Mouse (Mus musculus) kidney, embryonic 16.5 days (tissue): ENCODE data around the gene Apobec4. TPM values are rescaled to one million over a fixed set of nuclear protein-coding genes. Genes with fewer than 3 reads are reported as not detected.
A peak's percentile ranks its signal among the peaks of the same experiment; 100 is the strongest.

Experiments
- ATAC-seq: fragments of 200-750 bp; cut with Nextera tagmentation; 2 replicates; pipeline ENCODE4 v1.8.0; 2017; ENCODE audit warnings: moderate TSS enrichment; ENCODE audit not compliant: low FRiP score, low TSS enrichment
- H3K27ac ChIP-seq: fragments of 300-500 bp; sonication (generic); 2 replicates; pipeline ENCODE4 v1.5.1; 2014; ENCODE audit warnings: low read length
- H3K27me3 ChIP-seq: fragments of 300-500 bp; sonication (generic); 2 replicates; pipeline ENCODE4 v1.6.1; 2014; ENCODE audit warnings: low read length, control low read depth, mixed read lengths; ENCODE audit not compliant: insufficient read depth
- H3K36me3 ChIP-seq: fragments of 300-500 bp; sonication (generic); 2 replicates; pipeline ENCODE4 v1.6.1; 2014; ENCODE audit warnings: low read length, control low read depth, mixed read lengths; ENCODE audit not compliant: insufficient read depth
- H3K4me1 ChIP-seq: fragments of 300-500 bp; sonication (generic); 2 replicates; pipeline ENCODE4 v1.6.1; 2014; ENCODE audit warnings: low read length, control low read depth, mixed read lengths; ENCODE audit not compliant: insufficient read depth
- H3K4me2 ChIP-seq: fragments of 300-500 bp; sonication (generic); replicated peaks from 2 replicates; pipeline ENCODE4 v1.6.1; 2014; ENCODE audit warnings: low read depth, low read length
- H3K4me3 ChIP-seq: fragments of 300-500 bp; sonication (generic); 2 replicates; pipeline ENCODE4 v1.5.1; 2014; ENCODE audit warnings: mild to moderate bottlenecking, low read length
- H3K9ac ChIP-seq: fragments of 300-500 bp; sonication (generic); replicated peaks from 2 replicates; pipeline ENCODE4 v1.6.1; 2014; ENCODE audit warnings: low read length
- H3K9me3 ChIP-seq: fragments of 300-500 bp; sonication (generic); 2 replicates; pipeline ENCODE4 v1.6.1; 2016; ENCODE audit warnings: low read length, control low read depth
- WGBS: fragments of 180-500 bp; shearing (Covaris S2); extraction: QIAGEN DNeasy Blood & Tissue Kit; methylation state at CpG from one replicate; pipeline ENCODE4 v1.1.7; 2014; 5-methylcytosine and 5-hydroxymethylcytosine counted together
- polyA plus RNA-seq: library from polyadenylated mRNA; unstranded; fragments of >200 nt; fragmentation: Nextera tagmentation; extraction: Ambion mirVana; gene quantifications from 2 replicates; pipeline ENCODE4 v1.2.1, GENCODE M21; 2015

The Apobec4 gene
- polyA plus RNA-seq, 1 experiment from 2014 or later = not detected

DNA sequence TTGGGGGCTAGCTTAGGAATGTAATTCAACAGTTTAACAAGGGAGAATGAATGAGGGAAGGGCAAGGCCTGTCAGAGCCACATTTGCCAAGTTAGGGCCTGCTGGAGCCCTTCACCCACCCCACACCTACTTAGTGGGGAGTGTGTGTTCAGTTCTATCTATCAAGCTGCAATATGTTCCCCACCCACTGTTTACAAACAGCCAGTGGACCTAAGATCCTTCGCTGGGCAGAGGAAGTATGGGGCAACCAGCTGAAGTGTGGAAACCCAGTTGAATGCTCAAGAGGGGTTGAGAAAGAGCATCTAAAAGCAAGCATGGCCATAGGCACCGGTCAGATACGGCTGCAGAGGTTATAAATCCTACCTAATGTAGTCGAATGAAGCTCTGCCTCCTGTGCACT lies 36.6 kb downstream of the Apobec4 start:
- no peak overlapping the region for H3K27ac ChIP-seq
- H3K9me3 ChIP-seq = no peaks in the 10 kb centered on the region
- WGBS = 87% methylated on average over 4 of the region's 4 CpGs
- no peak overlapping the region for H3K4me2 ChIP-seq
- H3K36me3 ChIP-seq = no peaks in the 10 kb centered on the region
- no peak overlapping the region for H3K9ac ChIP-seq
- H3K4me3 ChIP-seq = no peak overlapping the region
- H3K4me1 ChIP-seq = peaks cover 18% of the 10 kb centered on the region
- no peaks in the 10 kb centered on the region for H3K27me3 ChIP-seq
- ATAC-seq = no peak

- WGBS = 50% methylated on average over 4 of the region's 4 CpGs
Measured at GRCm38 (mm10) chr1:152788121-152788660, 37.8 kb downstream of the Apobec4 start.

GRCm38 (mm10) chr1:152790254-152790653 lies 39.9 kb downstream of the Apobec4 start:
- no peak overlapping the region for H3K4me3 ChIP-seq
- H3K4me1 ChIP-seq = peaks cover 16% of the 10 kb centered on the region
- ATAC-seq = peak; percentile 72
- H3K4me2 ChIP-seq = peak overlapping the region; percentile 41
- peak overlapping the region; percentile 67 for H3K27ac ChIP-seq
- H3K9me3 ChIP-seq = no peaks in the 10 kb centered on the region
- H3K9ac ChIP-seq = no peak overlapping the region
- H3K27me3 ChIP-seq = no peaks in the 10 kb centered on the region
- 11% methylated on average over 12 of the region's 12 CpGs for WGBS
- no peaks in the 10 kb centered on the region for H3K36me3 ChIP-seq

More at GRCm38 (mm10) chr1:152788121-152788660, 37.8 kb downstream of the Apobec4 start:
- H3K4me1 ChIP-seq = peaks cover 18% of the 10 kb centered on the region
- H3K4me3 ChIP-seq = no peak overlapping the region
- no peaks in the 10 kb centered on the region for H3K9me3 ChIP-seq
- H3K9ac ChIP-seq = no peak overlapping the region
- no peak overlapping the region for H3K4me2 ChIP-seq
- no peak overlapping the region for H3K27ac ChIP-seq
- ATAC-seq = no peak
- H3K27me3 ChIP-seq = no peaks in the 10 kb centered on the region
- H3K36me3 ChIP-seq = no peaks in the 10 kb centered on the region

DNA sequence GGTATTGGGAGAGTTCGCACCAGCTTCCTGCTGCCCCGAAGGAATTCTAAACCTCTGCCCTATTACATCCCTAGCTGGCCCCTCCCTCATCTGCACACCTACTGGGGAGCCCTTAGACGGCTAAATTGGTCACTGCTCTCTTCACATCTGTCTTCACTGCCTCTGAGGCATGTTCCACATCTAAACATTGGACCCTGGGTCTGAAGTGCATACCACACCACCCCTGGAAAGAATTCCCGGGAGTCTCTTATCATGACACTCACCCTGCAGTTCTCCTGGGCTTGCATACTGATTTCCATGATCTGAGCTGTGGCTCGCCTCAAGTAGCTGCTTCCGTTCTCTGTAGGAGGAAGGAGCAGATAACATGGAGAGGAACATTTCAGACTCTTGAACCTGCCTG lies 40.5 kb downstream of the Apobec4 start:
- Histone ChIP-seq H3K27me3 (no peaks in the 10 kb centered on the region), H3K27ac (peak overlapping the region; percentile 67), H3K9ac (no peak overlapping the region), H3K4me3 (no peak overlapping the region), H3K4me1 (peaks cover 16% of the 10 kb centered on the region), H3K9me3 (no peaks in the 10 kb centered on the region), H3K4me2 (peak overlapping the region; percentile 41; the same call in 1 of the 2 replicates), H3K36me3 (no peaks in the 10 kb centered on the region)
- WGBS = 7% methylated on average over 6 of the region's 6 CpGs
- ATAC-seq = peak; percentile 78

DNA sequence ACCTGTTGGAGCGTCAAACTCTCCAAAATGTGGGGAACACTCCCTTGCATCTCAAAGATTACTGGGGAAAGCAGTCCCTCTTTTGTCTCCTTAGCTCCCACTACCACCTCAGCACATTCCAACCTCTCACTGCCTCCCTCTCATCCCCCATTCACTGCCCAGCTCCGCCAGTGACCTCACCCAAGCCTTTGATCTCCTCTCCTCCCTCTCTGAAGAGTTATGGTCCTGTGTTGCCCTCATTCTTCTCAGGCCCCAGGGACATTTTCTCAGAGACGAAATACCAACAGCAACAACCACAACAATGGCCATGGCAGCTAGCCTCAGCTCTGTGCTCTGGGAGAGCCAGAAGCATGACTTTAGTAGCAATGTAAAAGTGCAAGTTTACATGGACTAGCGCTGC lies 40.9 kb downstream of the Apobec4 start:
- peak; percentile 80 for ATAC-seq
- no peak overlapping the region for H3K4me3 ChIP-seq
- H3K9me3 ChIP-seq = no peaks in the 10 kb centered on the region
- H3K36me3 ChIP-seq = no peaks in the 10 kb centered on the region
- no peak overlapping the region for H3K9ac ChIP-seq
- no peaks in the 10 kb centered on the region for H3K27me3 ChIP-seq
- peak overlapping the region; percentile 67 for H3K27ac ChIP-seq
- H3K4me1 ChIP-seq = peaks cover 16% of the 10 kb centered on the region
- H3K4me2 ChIP-seq = 0 out of 2 replicates have a peak overlapping the region, but pooled peaks have one; percentile 41
- WGBS = 15% methylated on average over 4 of the region's 4 CpGs

DNA sequence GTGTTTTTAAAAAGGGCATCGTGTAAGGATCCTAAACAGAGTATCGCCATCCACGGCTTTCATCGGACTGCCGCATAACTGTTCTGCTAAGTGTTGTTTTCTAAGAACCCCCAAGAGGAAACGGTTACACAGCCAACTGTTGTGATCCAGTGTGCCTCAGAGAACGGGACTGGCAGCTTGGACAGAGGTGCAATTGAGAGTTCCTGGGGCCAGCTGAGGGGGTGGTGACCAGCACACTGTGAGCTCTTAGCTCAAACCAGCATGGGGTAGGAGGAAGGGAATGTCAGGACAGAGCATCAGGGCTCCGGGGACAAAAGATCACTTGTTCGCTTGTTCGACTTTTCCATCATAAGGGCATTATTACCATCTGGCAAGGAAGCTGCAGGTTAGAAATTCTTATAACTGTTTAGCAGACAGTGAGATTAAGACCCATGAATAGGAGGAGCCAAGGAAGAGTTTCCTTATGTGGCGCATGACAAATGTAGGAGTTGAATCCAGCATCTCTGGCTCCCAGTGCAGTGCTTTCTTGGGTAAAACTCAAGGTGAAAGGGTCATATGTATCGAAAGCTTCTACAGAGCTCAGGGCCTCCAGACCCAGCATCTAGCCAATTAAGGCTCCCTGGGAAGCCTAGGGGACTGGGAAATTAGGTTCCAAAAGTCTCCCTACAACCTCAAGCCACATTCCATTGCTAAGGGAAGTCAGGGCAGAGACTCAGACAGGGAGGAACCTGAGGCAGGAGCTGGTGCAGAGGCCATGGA lies 42.6 kb downstream of the Apobec4 start:
- Histone ChIP-seq H3K9me3 (no peaks in the 10 kb centered on the region), H3K9ac (no peak overlapping the region), H3K4me3 (no peak overlapping the region), H3K4me1 (peaks cover 16% of the 10 kb centered on the region), H3K27me3 (no peaks in the 10 kb centered on the region), H3K27ac (no peak overlapping the region), H3K4me2 (no peak overlapping the region), H3K36me3 (no peaks in the 10 kb centered on the region)
- ATAC-seq = no peak
- WGBS = 59% methylated on average over 12 of the region's 12 CpGs

GRCm38 (mm10) chr1:152793495-152794130 lies 43.3 kb downstream of the Apobec4 start:
- Histone ChIP-seq H3K9me3 (no peaks in the 10 kb centered on the region), H3K4me3 (no peak overlapping the region), H3K9ac (no peak overlapping the region), H3K4me1 (peaks cover 16% of the 10 kb centered on the region), H3K27me3 (no peaks in the 10 kb centered on the region), H3K4me2 (no peak overlapping the region), H3K36me3 (no peaks in the 10 kb centered on the region), H3K27ac (0 out of 2 replicates have a peak overlapping the region, but pooled peaks have one; percentile 7)
- ATAC-seq = no peak
- 59% methylated on average over 6 of the region's 6 CpGs for WGBS

DNA sequence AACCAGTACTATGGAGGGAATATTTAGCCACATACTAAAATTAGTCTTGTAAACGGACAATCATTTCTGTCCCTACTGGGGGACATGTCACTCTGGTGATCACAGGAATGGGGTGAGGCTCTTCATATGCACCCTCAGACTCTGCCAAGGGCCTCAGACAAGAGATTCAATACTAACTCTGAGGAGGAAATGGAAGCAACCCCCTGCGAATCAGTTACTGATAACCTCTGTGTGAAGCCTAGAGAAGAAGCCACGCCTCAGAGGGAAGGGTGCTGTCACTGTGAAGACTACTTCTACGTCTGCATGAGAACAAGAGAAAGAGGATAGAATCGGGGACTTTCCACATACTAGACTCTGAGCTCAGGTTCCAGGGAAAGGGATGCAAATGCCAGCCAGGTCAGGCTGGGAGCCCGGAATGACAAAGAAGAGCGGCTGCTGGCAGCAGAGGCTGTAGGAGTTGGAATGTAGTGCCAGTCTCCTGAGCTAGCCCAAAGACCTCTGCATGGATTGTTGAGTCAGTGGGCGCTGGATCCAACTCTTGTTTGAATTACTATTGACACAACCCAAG lies 45.4 kb downstream of the Apobec4 start:
- peaks cover 22% of the 10 kb centered on the region for H3K4me1 ChIP-seq
- ATAC-seq = no peak
- WGBS = 74% methylated on average over 8 of the region's 8 CpGs
- H3K4me3 ChIP-seq = no peak overlapping the region
- H3K27me3 ChIP-seq = no peaks in the 10 kb centered on the region
- no peak overlapping the region for H3K9ac ChIP-seq
- H3K27ac ChIP-seq = no peak overlapping the region
- no peaks in the 10 kb centered on the region for H3K36me3 ChIP-seq
- no peaks in the 10 kb centered on the region for H3K9me3 ChIP-seq
- H3K4me2 ChIP-seq = no peak overlapping the region

GRCm38 (mm10) chr1:152796683-152797263 lies 46.4 kb downstream of the Apobec4 start:
- Histone ChIP-seq H3K4me1 (peaks cover 14% of the 10 kb centered on the region), H3K4me2 (no peak overlapping the region), H3K9ac (no peak overlapping the region), H3K4me3 (no peak overlapping the region), H3K9me3 (no peaks in the 10 kb centered on the region), H3K36me3 (no peaks in the 10 kb centered on the region), H3K27me3 (no peaks in the 10 kb centered on the region), H3K27ac (no peak overlapping the region)
- WGBS = 81% methylated on average over 8 of the region's 8 CpGs
- ATAC-seq = no peak
